Mouse (Mus musculus) c-Kit-negative CD71-positive TER-119-positive erythroid progenitor cells, embryonic 14.5 days (primary cell): Measurements from ENCODE around the gene Ifna2.

ENCODE experiments used
- DNase-seq: peaks from one replicate; pipeline ENCODE4 v3.0.0-alpha.2; 2013; ENCODE audit warnings: low read depth, low spot score

Ifna2 gene

DNA sequence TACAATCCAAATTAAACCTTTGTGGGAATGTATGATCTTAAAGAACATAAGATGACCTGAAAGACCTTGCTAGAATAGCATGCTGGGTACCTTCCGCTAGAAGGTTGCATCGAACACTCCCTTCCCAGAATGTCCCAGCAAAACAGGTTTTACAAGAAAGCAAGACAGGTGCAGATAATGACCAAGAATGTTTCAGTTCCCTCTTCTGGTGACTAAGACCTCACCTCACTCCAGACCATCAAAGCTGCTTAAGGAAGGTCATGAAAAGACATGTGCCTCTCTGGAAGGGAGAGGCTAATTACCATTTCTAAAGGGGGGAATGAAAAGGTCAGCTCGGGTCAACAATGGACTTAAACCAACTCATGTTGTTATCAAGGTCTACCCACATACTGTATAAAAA, 30.1 kb downstream of the Ifna2 start:
- DNase-seq: no peak

DNA sequence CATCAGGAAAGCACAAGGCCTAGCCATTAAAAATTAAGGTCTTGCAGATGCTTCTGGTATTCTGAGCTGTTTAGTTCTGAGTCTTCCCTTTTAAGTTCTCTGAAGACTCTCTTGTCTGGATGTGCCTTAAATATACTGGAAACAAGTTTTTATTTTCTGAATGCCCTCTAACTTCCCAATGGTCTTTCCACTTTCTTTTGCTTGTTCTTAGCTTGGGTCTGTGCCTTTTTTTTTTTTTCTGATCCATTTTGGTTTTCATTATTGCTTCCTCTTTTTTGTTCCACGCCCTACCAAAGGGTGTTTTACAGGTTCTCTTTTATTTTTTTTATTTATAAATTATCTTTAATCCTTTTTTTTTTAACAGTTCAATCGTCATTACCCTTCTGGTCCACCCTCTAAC, 39.4 kb downstream of the Ifna2 start, which contains the start of gene Ifna13:
Gene Ifna13 (minus strand): TSS at position 101 of the 400 bp plus-strand sequence.
- no peak for DNase-seq

DNA sequence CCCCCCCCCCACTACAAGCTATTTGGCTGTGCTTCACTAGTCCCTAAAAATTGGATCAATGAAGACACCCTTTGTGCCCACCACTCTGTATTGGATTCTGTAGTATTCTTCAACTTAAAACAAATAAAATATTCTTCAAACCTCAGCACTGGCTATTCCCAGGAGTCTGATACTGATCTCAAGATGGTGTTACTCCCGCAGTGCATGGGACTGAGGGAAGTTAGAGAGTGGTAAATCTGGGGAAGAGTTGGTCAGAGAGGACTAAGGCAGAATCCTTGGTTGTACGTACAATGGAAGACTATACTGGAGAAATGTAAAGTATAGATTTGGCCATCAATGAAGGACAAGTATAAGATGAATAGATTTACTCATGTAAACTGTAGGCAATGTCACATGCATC, 41.2 kb downstream of the Ifna2 start:
- DNase-seq: no peak

DNA sequence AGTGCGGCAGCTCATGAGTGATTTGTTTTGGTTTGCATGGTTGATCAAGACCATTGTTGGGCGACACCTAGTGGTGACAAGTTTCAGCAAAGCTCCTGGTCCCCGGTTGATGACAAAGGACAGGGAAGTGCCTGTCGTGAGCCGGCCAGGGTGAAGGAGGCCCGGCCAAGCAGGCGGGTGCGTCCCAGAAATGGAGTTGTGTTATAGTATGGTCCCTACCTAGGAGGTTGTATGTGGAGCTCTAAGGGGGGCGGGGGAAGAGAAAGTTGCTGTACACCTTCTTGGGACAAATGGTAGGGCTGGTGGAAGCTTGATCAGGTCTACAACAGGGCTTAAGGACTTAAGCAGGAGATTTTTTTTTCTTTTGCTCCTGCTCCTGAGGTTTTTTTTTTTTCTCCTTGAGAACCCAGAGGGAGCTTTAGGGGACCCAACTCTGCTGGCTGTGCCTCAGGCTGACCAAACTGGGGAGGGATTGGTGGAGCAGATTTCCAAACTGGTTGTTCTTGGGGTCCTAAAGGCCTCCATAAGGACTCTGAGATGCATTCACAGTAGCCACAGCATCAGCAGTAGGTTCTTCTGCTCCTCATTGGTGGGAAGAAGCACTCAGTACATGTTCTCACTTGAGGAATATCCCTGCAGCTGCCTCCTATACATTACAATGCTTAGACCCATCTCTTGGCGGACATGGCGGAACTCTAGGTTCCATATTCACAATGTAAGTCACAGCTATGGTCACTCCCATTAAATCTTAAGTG, 42.5 kb downstream of the Ifna2 start:
- DNase-seq: peak; percentile 100

DNA sequence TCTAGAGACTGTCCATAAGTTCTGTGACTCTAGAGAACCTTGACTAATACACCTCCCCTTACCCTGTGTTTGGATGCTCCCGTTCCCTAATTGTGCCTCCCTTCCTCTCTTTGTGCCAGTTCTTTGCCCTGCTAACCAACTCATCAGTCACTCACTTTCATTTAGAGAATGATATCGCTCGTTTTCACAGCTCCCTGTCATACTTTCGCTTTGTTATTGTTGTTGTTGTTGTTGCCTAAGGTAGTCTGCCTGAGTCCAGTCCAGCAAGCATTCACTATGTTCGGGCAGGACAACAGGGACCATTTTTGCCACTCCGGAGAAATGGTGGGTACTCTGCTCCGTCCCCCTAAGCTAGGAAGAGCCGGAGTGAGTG, 43.0 kb downstream of the Ifna2 start:
- DNase-seq: no peak

DNA sequence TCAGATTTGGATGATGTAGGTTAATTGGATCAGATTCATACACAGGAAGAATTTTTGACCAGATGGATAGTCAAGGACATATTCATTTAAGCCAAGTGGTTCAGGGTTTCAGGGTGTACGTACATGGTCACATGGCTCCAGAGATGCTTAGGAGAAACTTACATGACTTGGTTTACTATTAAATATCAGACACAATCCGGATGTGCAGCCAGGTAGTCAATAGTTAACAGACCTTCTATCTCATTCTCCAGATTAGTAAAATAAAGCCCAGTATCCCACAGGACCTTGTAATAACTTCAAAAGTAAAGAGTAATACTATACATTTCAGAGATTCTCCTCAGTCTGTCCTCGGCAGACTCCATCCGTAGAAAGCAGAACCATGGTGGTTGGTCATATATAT, 49.4 kb downstream of the Ifna2 start, which contains the start of gene C87499:
Gene C87499 (minus strand): TSS at position 101 of the 400 bp plus-strand sequence.
- DNase-seq: no peak
